Mouse (Mus musculus): ENCODE measurements at regions not wholly inside any gene's neighbourhood (a gene's known extent, or its start where the extent isn't known, plus 50 kb on each side); places are given as distances from the start of the nearest gene placed in this dataset.

DNA sequence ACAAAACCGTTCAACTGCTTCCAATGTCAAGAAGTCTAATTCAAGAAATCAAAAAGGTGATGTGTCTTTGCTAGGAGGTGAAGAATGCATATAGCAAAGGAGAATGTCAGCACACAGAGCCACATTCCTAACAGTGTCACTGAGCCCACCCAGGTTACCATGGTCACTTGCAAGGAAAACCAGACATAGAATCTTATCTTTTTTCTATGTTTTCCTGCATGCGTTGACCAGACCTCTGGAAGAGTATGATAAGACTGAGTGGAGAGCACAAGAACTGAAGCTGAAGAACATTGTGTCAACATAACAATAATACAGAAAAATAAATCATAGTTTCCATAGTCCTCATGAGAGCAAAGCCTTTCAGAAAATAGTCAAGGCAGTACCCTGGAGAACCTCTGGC lies 211.7 kb downstream of the Pla2g4a start:
- no peak for TF ChIP-seq EP300 (IDR thresholded peaks at IDR 0.05; ENCODE audit: low read length)
- no peak for TF ChIP-seq CTCF (conservative IDR thresholded peaks at IDR 0.05 in 1 of 2, IDR thresholded peaks at IDR 0.05 in 1 of 2; ENCODE audit: low read depth in 2 of 2, low read length in 2 of 2)
- TF ChIP-seq USF1 (IDR thresholded peaks at IDR 0.05; ENCODE audit: low read depth, low read length): no peak
- no peak for TF ChIP-seq ELF1 (IDR thresholded peaks at IDR 0.05; ENCODE audit: low read depth, low read length)
- no peak for TF ChIP-seq GABPA (IDR thresholded peaks at IDR 0.05; ENCODE audit: insufficient replicate concordance, low read depth, low read length)
- TF ChIP-seq POLR2A (IDR thresholded peaks at IDR 0.05; ENCODE audit: low read depth, low read length): no peak

All from CH12.LX (cell line).